Comparison of ENCODE assay signal across 16 mouse cellular contexts in genomic region chr6:50346204-50346603, GRCm38 (mm10).
"Had no signal": no experiment of that assay in that cellular context is flagged by ENCODE, and none has a peak within 500 bp of the region (broad histone marks: within the 10 kb centered on the region; RNA-seq: fewer than 3 reads in every experiment).

No protein-coding gene starts in this region.

- H3K9ac ChIP-seq: liver, embryonic 13.5 days; neural tube, embryonic 12.5 days; neural tube, embryonic 15.5 days had no signal

- DNase-seq: liver, embryonic 13.5 days; lung, adult 2 months; lung, postnatal 14 days; lung, postnatal 4 days; midbrain, embryonic 14.5 days; right cerebral cortex, adult 18-20 months; right cerebral cortex, postnatal 14 days; right cerebral cortex, postnatal 4 days; thymus, adult 2 months; thymus, postnatal 14 days; thymus, postnatal 4 days had no signal

- H3K4me2 ChIP-seq: liver, embryonic 13.5 days; midbrain, embryonic 11.5 days; neural tube, embryonic 12.5 days; neural tube, embryonic 15.5 days had no signal

- H3K4me1 ChIP-seq: liver, embryonic 13.5 days; neural tube, embryonic 12.5 days; neural tube, embryonic 15.5 days had no signal

- H3K27ac ChIP-seq: kidney, postnatal 0 days; liver, embryonic 13.5 days; neural tube, embryonic 12.5 days; neural tube, embryonic 15.5 days; stomach, postnatal 0 days had no signal

- H3K4me3 ChIP-seq: liver, embryonic 13.5 days; neural tube, embryonic 12.5 days; neural tube, embryonic 15.5 days had no signal

- H3K27me3 ChIP-seq: liver, embryonic 13.5 days; neural tube, embryonic 12.5 days; neural tube, embryonic 15.5 days had no signal

- H3K36me3 ChIP-seq: liver, embryonic 13.5 days; neural tube, embryonic 12.5 days; neural tube, embryonic 15.5 days had no signal

- H3K9me3 ChIP-seq: liver, embryonic 13.5 days; neural tube, embryonic 12.5 days; neural tube, embryonic 15.5 days had no signal
